Mouse (Mus musculus) gastrocnemius, postnatal 10 days (tissue): ENCODE data around the gene Ube2o. TPM values are rescaled to one million over a fixed set of nuclear protein-coding genes. Genes with fewer than 3 reads are reported as not detected.

Source experiments
- total RNA-seq, 2 experiments: library from RNA; stranded (reverse); gene quantifications; 2 replicates each; pipeline ENCODE4 v1.2.3; 2021

Ube2o gene
- total RNA-seq, 2 experiments from 2014 or later: 20.7 to 24.9 TPM

Other genes starting within 250 kb of the Ube2o start
- gene Foxj1, start 246.0 kb downstream of the Ube2o start, total RNA-seq: under 1 TPM; 0.14 to 0.29 TPM
- gene Rnf157, start 168.4 kb downstream of the Ube2o start, total RNA-seq: 10 to 100 TPM; 43.1 to 43.3 TPM
- 10 to 100 TPM; 48.1 to 54.4 TPM for gene Ubald2, start 147.4 kb downstream of the Ube2o start, total RNA-seq
- gene Qrich2, start 115.2 kb downstream of the Ube2o start, total RNA-seq: not detected
- 10 to 100 TPM; 34.8 to 35.4 TPM for gene Prpsap1, start 87.2 kb downstream of the Ube2o start, total RNA-seq
- gene Sphk1, start 50.5 kb downstream of the Ube2o start, total RNA-seq: 1 to 10 TPM; 3.7 to 4.0 TPM
- not detected for gene Aanat, start 5.0 kb upstream of the Ube2o start, total RNA-seq
- 1 to 10 TPM; 5.2 to 8.4 TPM for gene Rhbdf2, start 45.6 kb upstream of the Ube2o start, total RNA-seq
- gene Prcd, start 72.1 kb upstream of the Ube2o start, total RNA-seq: under 1 TPM in 1 of 2 experiments, not detected in 1; 0.81 TPM
- 10 to 100 TPM; 26.6 to 30.3 TPM for gene Cygb, start 72.9 kb upstream of the Ube2o start, total RNA-seq
- gene St6galnac1, start 194.1 kb upstream of the Ube2o start, total RNA-seq: not detected
- 10 to 100 TPM; 39.7 to 50.1 TPM for gene Mxra7, start 246.6 kb upstream of the Ube2o start, total RNA-seq